Mouse (Mus musculus): Measurements from ENCODE around the gene Bok. TPM values are rescaled to one million over a fixed set of nuclear protein-coding genes. Genes with fewer than 3 reads are reported as not detected.
"Not testable (repeated sequence)": the region's sequence is repeated elsewhere in the genome, so short reads cannot be mapped to it uniquely, and the experiment has no call there.

Bok gene
- polyA plus RNA-seq, 1 experiment from 2014 or later = 108 TPM

- ATAC-seq (ENCODE audit: low FRiP score, low TSS enrichment) = not testable (repeated sequence)
These were observed 26.9 kb upstream of the Bok start, which contains the start of gene Stk25 for GRCm38 (mm10) chr1:93658559-93658958. Gene Stk25 (minus strand): TSS chr1:93658659.

DNA sequence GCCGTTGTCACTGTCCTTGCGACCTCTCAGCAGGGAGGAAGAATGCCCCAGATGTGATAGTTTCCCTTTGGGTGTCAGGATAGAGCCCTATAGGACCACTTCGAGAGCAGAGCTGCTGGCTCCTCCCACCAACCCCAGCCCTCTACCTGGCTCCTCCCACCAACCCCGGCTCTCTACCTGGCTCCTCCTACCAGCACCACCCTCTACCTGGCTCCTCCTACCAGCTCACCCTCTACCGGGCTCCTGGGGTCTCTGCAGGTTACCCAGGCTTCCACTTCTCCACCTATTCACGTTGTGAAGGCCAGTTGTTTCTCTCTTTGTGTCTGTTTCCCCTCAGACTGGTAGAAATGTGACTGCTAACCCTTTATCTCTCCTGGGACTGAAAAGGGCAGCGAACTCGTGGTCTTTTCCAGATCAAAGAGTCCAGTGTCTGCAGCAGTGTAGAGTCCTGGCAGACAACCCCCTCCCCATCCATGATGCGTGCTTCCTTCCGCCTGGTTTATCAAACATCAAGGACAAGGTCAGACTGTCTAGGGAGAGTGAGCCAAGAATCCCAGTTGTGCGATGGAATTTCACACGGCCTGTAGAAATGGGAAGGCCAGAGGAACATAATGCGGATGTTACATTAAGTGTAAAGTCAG lies 17.6 kb upstream of the Bok start:
- H3K27ac ChIP-seq (ENCODE audit: low read length) = peak overlapping the region; percentile 88
- H3K9me3 ChIP-seq (ENCODE audit: low read length) = no peaks in the 10 kb centered on the region
- no peak overlapping the region for H3K9ac ChIP-seq (replicated peaks; ENCODE audit: low read length)
- H3K4me2 ChIP-seq (replicated peaks; ENCODE audit: low read depth, low read length) = no peak overlapping the region; the same call in 1 of the 2 replicates
- 29% methylated on average over 13 of the region's 13 CpGs for WGBS
- H3K36me3 ChIP-seq (ENCODE audit: insufficient read depth, low read length) = no peaks in the 10 kb centered on the region
- H3K4me3 ChIP-seq (ENCODE audit: low read length) = no peak overlapping the region
- H3K27me3 ChIP-seq (ENCODE audit: insufficient read depth, low read length) = no peaks in the 10 kb centered on the region
- H3K4me1 ChIP-seq (ENCODE audit: insufficient read depth, low read length) = peaks cover 34% of the 10 kb centered on the region
- ATAC-seq (ENCODE audit: low FRiP score, low TSS enrichment) = peak; percentile 40

More at GRCm38 (mm10) chr1:93658559-93658958, 26.9 kb upstream of the Bok start, which contains the start of gene Stk25:
- not testable (repeated sequence) for H3K9ac ChIP-seq (replicated peaks; ENCODE audit: low read length); H3K9me3 ChIP-seq (ENCODE audit: low read length); H3K27ac ChIP-seq (ENCODE audit: low read length); H3K4me2 ChIP-seq (replicated peaks; ENCODE audit: low read depth, low read length); H3K27me3 ChIP-seq (ENCODE audit: insufficient read depth, low read length); H3K4me3 ChIP-seq (ENCODE audit: low read length); H3K36me3 ChIP-seq (ENCODE audit: insufficient read depth, low read length); H3K4me1 ChIP-seq (ENCODE audit: insufficient read depth, low read length)

GRCm38 (mm10) chr1:93668791-93669548 lies 16.5 kb upstream of the Bok start:
- Histone ChIP-seq H3K4me1 (ENCODE audit: insufficient read depth, low read length) (peaks cover 34% of the 10 kb centered on the region), H3K36me3 (ENCODE audit: insufficient read depth, low read length) (no peaks in the 10 kb centered on the region), H3K4me3 (ENCODE audit: low read length) (peak overlapping the region; percentile 49), H3K27me3 (ENCODE audit: insufficient read depth, low read length) (no peaks in the 10 kb centered on the region), H3K27ac (ENCODE audit: low read length) (peak overlapping the region; percentile 88), H3K4me2 (replicated peaks; ENCODE audit: low read depth, low read length) (peak overlapping the region; percentile 69), H3K9me3 (ENCODE audit: low read length) (no peaks in the 10 kb centered on the region), H3K9ac (replicated peaks; ENCODE audit: low read length) (peak overlapping the region; percentile 72)
- peak; percentile 86 for ATAC-seq (ENCODE audit: low FRiP score, low TSS enrichment)
- WGBS = 9% methylated on average over 17 of the region's 17 CpGs

- H3K4me1 ChIP-seq (ENCODE audit: insufficient read depth, low read length) = peaks cover 34% of the 10 kb centered on the region
- ATAC-seq (ENCODE audit: low FRiP score, low TSS enrichment) = no peak
- H3K9ac ChIP-seq (replicated peaks; ENCODE audit: low read length) = no peak overlapping the region
- H3K36me3 ChIP-seq (ENCODE audit: insufficient read depth, low read length) = no peaks in the 10 kb centered on the region
- H3K4me3 ChIP-seq (ENCODE audit: low read length) = no peak overlapping the region
- no peaks in the 10 kb centered on the region for H3K27me3 ChIP-seq (ENCODE audit: insufficient read depth, low read length)
- H3K4me2 ChIP-seq (replicated peaks; ENCODE audit: low read depth, low read length) = no peak overlapping the region
- H3K9me3 ChIP-seq (ENCODE audit: low read length) = no peaks in the 10 kb centered on the region
- H3K27ac ChIP-seq (ENCODE audit: low read length) = no peak overlapping the region
These were observed 15.5 kb upstream of the Bok start for GRCm38 (mm10) chr1:93669941-93670340.

DNA sequence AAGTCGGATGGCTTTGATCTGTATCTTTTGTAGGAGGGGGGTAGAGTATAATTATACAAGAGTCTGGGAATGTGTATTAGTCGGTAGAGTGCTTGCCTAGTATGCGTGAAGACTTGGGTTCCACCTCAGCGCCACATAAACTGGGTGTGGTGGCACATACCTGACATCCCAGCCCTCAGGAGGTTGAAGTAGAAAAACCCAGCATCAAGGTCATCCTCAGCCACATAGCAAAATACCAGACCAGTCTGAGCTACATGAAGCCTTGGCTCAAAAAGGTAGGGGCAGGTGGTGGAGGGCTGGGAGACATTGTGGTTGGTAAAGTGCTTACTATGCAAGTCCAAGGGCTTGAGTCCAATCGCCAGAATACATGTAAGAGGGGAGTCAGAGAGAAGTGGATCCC lies 12.8 kb upstream of the Bok start:
- H3K36me3 ChIP-seq (ENCODE audit: insufficient read depth, low read length) = no peaks in the 10 kb centered on the region
- H3K9me3 ChIP-seq (ENCODE audit: low read length) = no peaks in the 10 kb centered on the region
- H3K4me3 ChIP-seq (ENCODE audit: low read length) = no peak overlapping the region
- H3K9ac ChIP-seq (replicated peaks; ENCODE audit: low read length) = no peak overlapping the region
- H3K4me1 ChIP-seq (ENCODE audit: insufficient read depth, low read length) = peaks cover 32% of the 10 kb centered on the region
- WGBS = 64% methylated on average over 5 of the region's 5 CpGs
- H3K27me3 ChIP-seq (ENCODE audit: insufficient read depth, low read length) = no peaks in the 10 kb centered on the region
- 0 out of 2 replicates have a peak overlapping the region, but pooled peaks have one; percentile 2 for H3K27ac ChIP-seq (ENCODE audit: low read length)
- no peak overlapping the region for H3K4me2 ChIP-seq (replicated peaks; ENCODE audit: low read depth, low read length)
- no peak for ATAC-seq (ENCODE audit: low FRiP score, low TSS enrichment)

GRCm38 (mm10) chr1:93678386-93678785 lies 7.1 kb upstream of the Bok start:
- Histone ChIP-seq H3K27me3 (ENCODE audit: insufficient read depth, low read length) (no peaks in the 10 kb centered on the region), H3K9ac (replicated peaks; ENCODE audit: low read length) (no peak overlapping the region), H3K4me1 (ENCODE audit: insufficient read depth, low read length) (no peaks in the 10 kb centered on the region), H3K4me3 (ENCODE audit: low read length) (no peak overlapping the region), H3K4me2 (replicated peaks; ENCODE audit: low read depth, low read length) (no peak overlapping the region), H3K36me3 (ENCODE audit: insufficient read depth, low read length) (no peaks in the 10 kb centered on the region), H3K9me3 (ENCODE audit: low read length) (no peaks in the 10 kb centered on the region; the same call in 1 of the 2 replicates), H3K27ac (ENCODE audit: low read length) (no peak overlapping the region)
- WGBS = 63% methylated on average over 2 of the region's 2 CpGs
- ATAC-seq (ENCODE audit: low FRiP score, low TSS enrichment) = no peak

DNA sequence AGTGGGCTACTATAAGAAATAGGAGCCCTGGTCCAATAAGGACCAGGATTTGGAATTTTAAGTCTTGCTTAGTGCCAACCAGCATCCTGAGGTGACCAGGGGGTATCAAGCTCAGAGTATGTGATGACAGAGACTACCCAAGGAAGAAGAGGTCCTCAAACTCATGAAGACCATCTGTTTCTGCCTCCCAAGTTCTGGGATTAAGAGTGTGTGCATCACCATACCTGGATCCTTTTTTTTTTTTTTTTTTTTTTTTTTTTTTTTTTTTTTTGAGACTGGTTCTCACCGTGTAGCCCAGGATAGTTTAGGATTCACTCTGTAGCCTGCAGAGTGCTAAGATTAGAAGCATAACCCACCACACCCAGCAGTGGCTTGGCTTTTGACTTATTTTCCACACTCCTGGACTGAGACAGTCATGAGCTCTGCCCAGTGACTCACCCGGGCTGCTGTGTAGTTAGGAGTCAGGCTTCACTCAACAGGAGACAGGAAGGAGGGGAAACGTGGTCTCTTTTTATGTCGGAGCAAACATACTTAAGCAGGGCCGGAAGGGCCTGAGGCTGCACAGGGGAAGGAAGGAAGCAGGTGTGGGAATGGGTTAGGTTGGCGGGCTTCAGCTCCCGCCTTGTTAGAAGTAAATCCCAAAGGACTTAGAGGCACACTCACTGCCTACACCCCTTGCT lies 5.4 kb upstream of the Bok start:
- Histone ChIP-seq H3K27me3 (ENCODE audit: insufficient read depth, low read length) (0 out of 2 replicates have a peak, but pooled peaks cover 3% of the 10 kb centered on the region), H3K9ac (replicated peaks; ENCODE audit: low read length) (no peak overlapping the region), H3K9me3 (ENCODE audit: low read length) (no peaks in the 10 kb centered on the region; the same call in 1 of the 2 replicates), H3K36me3 (ENCODE audit: insufficient read depth, low read length) (no peaks in the 10 kb centered on the region), H3K4me2 (replicated peaks; ENCODE audit: low read depth, low read length) (no peak overlapping the region), H3K27ac (ENCODE audit: low read length) (peak overlapping the region; percentile 63; the same call in 1 of the 2 replicates), H3K4me3 (ENCODE audit: low read length) (no peak overlapping the region), H3K4me1 (ENCODE audit: insufficient read depth, low read length) (peaks cover 4% of the 10 kb centered on the region; the same call in 1 of the 2 replicates)
- peak; percentile 78 for ATAC-seq (ENCODE audit: low FRiP score, low TSS enrichment)
- 51% methylated on average over 7 of the region's 7 CpGs for WGBS

GRCm38 (mm10) chr1:93686245-93686960 lies 943 bp downstream of the Bok start:
- peak overlapping the region; percentile 79 for H3K9ac ChIP-seq (replicated peaks; ENCODE audit: low read length)
- peaks cover 21% of the 10 kb centered on the region for H3K4me1 ChIP-seq (ENCODE audit: insufficient read depth, low read length)
- peak; percentile 91 for ATAC-seq (ENCODE audit: low FRiP score, low TSS enrichment)
- H3K9me3 ChIP-seq (ENCODE audit: low read length) = no peaks in the 10 kb centered on the region; the same call in 1 of the 2 replicates
- H3K36me3 ChIP-seq (ENCODE audit: insufficient read depth, low read length) = peaks cover 9% of the 10 kb centered on the region
- H3K27ac ChIP-seq (ENCODE audit: low read length) = peak overlapping the region; percentile 89
- H3K4me3 ChIP-seq (ENCODE audit: low read length) = peak overlapping the region; percentile 70
- H3K4me2 ChIP-seq (replicated peaks; ENCODE audit: low read depth, low read length) = peak overlapping the region; percentile 91
- WGBS = 2% methylated on average over 51 of the region's 51 CpGs
- 0 out of 2 replicates have a peak, but pooled peaks cover 3% of the 10 kb centered on the region for H3K27me3 ChIP-seq (ENCODE audit: insufficient read depth, low read length)

- no peak; the same call in 1 of the 2 replicates for ATAC-seq (ENCODE audit: low FRiP score, low TSS enrichment)
- no peaks in the 10 kb centered on the region; the same call in 1 of the 2 replicates for H3K9me3 ChIP-seq (ENCODE audit: low read length)
- WGBS = 30% methylated on average over 3 of the region's 3 CpGs
- peak overlapping the region; percentile 91 for H3K4me2 ChIP-seq (replicated peaks; ENCODE audit: low read depth, low read length)
- 0 out of 2 replicates have a peak, but pooled peaks cover 3% of the 10 kb centered on the region for H3K27me3 ChIP-seq (ENCODE audit: insufficient read depth, low read length)
- H3K4me1 ChIP-seq (ENCODE audit: insufficient read depth, low read length) = peaks cover 21% of the 10 kb centered on the region
- H3K36me3 ChIP-seq (ENCODE audit: insufficient read depth, low read length) = peaks cover 11% of the 10 kb centered on the region
- peak overlapping the region; percentile 70 for H3K4me3 ChIP-seq (ENCODE audit: low read length)
- H3K27ac ChIP-seq (ENCODE audit: low read length) = peak overlapping the region; percentile 89
- peak overlapping the region; percentile 79 for H3K9ac ChIP-seq (replicated peaks; ENCODE audit: low read length)
These were observed 1.5 kb downstream of the Bok start for GRCm38 (mm10) chr1:93686961-93687320.
